Mouse (Mus musculus): ENCODE measurements around the gene Herc1. TPM values are rescaled to one million over a fixed set of nuclear protein-coding genes. Genes with fewer than 3 reads are reported as not detected.

Herc1 gene
- total and polyA plus RNA-seq, 2 experiments = 5.6 to 30.9 TPM

DNA sequence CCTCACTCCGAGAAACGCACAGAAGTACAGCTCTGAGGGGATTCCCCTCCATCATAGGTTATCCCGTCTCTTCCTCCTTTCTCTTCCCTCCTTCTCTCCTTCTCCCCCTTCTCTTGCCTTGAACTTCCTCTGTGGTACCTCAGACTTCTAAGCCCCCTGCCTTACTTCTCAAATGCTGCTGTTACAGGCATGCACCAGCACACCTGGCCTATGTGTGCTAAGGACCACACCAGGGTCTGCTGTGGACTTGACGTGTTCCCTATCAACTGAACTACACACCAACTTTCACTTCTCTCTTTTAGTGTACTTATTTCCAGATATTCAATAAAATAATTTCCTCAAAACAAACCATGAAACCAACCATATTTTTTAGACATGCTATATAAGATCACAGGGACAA lies 192.5 kb downstream of the Herc1 start:
- WGBS = 91% methylated on average over 4 of the region's 4 CpGs
- H3K27ac ChIP-seq (replicated peaks; ENCODE audit: insufficient read depth, low read depth, low read length) = no peak overlapping the region
- H3K79me2 ChIP-seq (ENCODE audit: control insufficient read depth, insufficient read depth, low read length) = peaks cover 2% of the 10 kb centered on the region; the same call in 1 of the 2 replicates
- no peak overlapping the region for H3K4me3 ChIP-seq (ENCODE audit: insufficient read depth, low read depth, low read length)
- DNase-seq (ENCODE audit: extremely low read depth, low read depth, low spot score) = no peak
- H3K36me3 ChIP-seq (ENCODE audit: control insufficient read depth, insufficient read depth, low read length) = peaks cover 72% of the 10 kb centered on the region
- H3K9ac ChIP-seq (ENCODE audit: low read depth, low read length) = no peak overlapping the region
- H3K4me1 ChIP-seq (ENCODE audit: control insufficient read depth, insufficient read depth, low read length) = no peaks in the 10 kb centered on the region
- H3K27me3 ChIP-seq (ENCODE audit: control insufficient read depth, insufficient read depth, low read length) = no peaks in the 10 kb centered on the region
- TF ChIP-seq POLR2A (IDR thresholded peaks at IDR 0.05; ENCODE audit: extremely low read depth, insufficient read depth, low read length) (no peak), CTCF (IDR thresholded peaks at IDR 0.05; ENCODE audit: low read depth, low read length) (no peak)

Other genes with a start within 250 kb of the Herc1 start
- gene Snx1, start 223.9 kb upstream of the Herc1 start, total RNA-seq (2014; rRNA removed) = 21.3 and 22.1 TPM in 2 replicates
- gene Snx1, start 223.9 kb upstream of the Herc1 start, polyA plus RNA-seq (2012; rRNA removed) = 10.8 and 11.9 TPM in 2 replicates
- 47.0 and 50.5 TPM in 2 replicates for gene Ciao2a, start 223.8 kb upstream of the Herc1 start, total RNA-seq (2014; rRNA removed)
- gene Ciao2a, start 223.8 kb upstream of the Herc1 start, polyA plus RNA-seq (2012; rRNA removed) = 13.6 and 16.4 TPM in 2 replicates
- gene Dapk2, start 192.2 kb upstream of the Herc1 start, total RNA-seq (2014; rRNA removed) = 9.6 and 11.0 TPM in 2 replicates
- gene Dapk2, start 192.2 kb upstream of the Herc1 start, polyA plus RNA-seq (2012; rRNA removed) = 4.3 and 6.2 TPM in 2 replicates
- gene Fbxl22, start 164.1 kb downstream of the Herc1 start, total RNA-seq (2014; rRNA removed) = 0.18 and 0.27 TPM in 2 replicates
- gene Fbxl22, start 164.1 kb downstream of the Herc1 start, polyA plus RNA-seq (2012; rRNA removed) = 0.34 and 0.39 TPM in 2 replicates
- 37.7 and 41.5 TPM in 2 replicates for gene Usp3, start 242.7 kb downstream of the Herc1 start, total RNA-seq (2014; rRNA removed)
- 9.8 and 11.2 TPM in 2 replicates for gene Usp3, start 242.7 kb downstream of the Herc1 start, polyA plus RNA-seq (2012; rRNA removed)